Mouse (Mus musculus) left cerebral cortex, adult 2 months (tissue): Measurements from ENCODE around the gene Kras. TPM values are rescaled to one million over a fixed set of nuclear protein-coding genes. Genes with fewer than 3 reads are reported as not detected.

ENCODE experiments used
- DNase-seq, 2 experiments: peaks; one replicate each; pipeline ENCODE4 v3.0.0; 2021 to 2022; ENCODE audit warnings: low spot score in 2 of 2, mixed read lengths in 1 of 2; ENCODE audit errors: extremely low spot score in 1 of 2
- H3K27ac ChIP-seq: fragments of 200-600 bp; 2 replicates; pipeline ENCODE4 v1.8.1; 2022
- H3K4me3 ChIP-seq: fragments of 200-600 bp; 2 replicates; pipeline ENCODE4 v1.8.1; 2022
- CTCF ChIP-seq: fragments of 200-600 bp; IDR thresholded peaks from 2 replicates; pipeline ENCODE4 v1.8.1; 2022; ENCODE audit warnings: antibody characterized with exemption, mild to moderate bottlenecking, moderate library complexity
- intact Hi-C: fragments of 180-260 bp; cut with DNase I; formaldehyde crosslinking; loops from one replicate; pipeline ENCODE4 v1.15.1; 2025
- total RNA-seq, 2 experiments: library from RNA; stranded (reverse); gene quantifications; 2 replicates each; pipeline ENCODE4 v1.2.3; 2021

Gene Kras
- total RNA-seq, 2 experiments from 2014 or later = 78.4 to 79.8 TPM

DNA sequence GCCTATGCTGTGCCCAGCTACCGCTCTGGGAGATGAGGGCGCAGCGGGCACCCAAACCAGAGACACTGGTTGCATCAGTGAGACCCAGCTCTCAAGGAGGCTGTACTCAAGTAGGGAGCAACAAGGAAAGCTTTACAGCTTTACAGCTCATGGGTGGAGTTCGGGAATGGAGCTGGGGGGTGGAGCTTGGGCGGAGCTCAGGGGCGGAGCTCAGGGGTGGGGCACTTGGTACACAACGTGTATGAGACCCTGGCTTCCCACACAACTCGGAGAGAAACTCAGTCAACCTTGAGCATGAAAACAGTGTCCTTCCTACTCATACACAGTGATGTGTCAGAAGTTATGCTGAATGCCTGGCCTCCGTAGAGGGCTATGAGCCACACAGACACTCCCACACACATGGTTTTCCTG is 74.5 kb downstream of the Kras start:
- intact Hi-C loops = loop anchor here (5.0 kb wide), 1 partner anchor 167 kb away; no protein-coding TSS in a partner anchor
- H3K4me3 ChIP-seq = no peak overlapping the region
- TF ChIP-seq CTCF = no peak
- H3K27ac ChIP-seq = no peak overlapping the region
- no peak for DNase-seq

DNA sequence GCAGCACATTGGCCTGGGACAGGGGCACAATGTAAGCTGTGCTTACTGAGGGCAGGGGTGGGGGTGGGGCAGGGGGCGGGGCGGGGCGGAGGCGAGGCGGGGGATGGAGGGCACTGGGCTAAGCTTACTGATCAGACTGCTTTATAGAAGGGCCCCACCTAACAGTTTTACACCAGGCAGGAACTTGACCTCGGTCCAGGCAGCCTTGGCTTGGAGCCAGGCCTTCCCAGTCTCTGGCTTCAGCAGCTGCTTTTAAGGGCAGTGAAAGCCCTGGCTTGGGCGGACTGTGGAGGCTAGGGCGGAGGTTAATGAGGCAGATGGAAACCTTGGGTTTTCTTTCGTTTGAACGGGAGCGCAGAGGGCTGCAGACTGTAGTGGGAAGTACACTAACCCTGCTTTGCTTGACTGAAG is 76.3 kb downstream of the Kras start:
- Histone ChIP-seq H3K27ac (no peak overlapping the region), H3K4me3 (no peak overlapping the region)
- no peak for TF ChIP-seq CTCF
- intact Hi-C loops = no loop called here
- DNase-seq = peak in 1 of 2 experiments; percentile 31

DNA sequence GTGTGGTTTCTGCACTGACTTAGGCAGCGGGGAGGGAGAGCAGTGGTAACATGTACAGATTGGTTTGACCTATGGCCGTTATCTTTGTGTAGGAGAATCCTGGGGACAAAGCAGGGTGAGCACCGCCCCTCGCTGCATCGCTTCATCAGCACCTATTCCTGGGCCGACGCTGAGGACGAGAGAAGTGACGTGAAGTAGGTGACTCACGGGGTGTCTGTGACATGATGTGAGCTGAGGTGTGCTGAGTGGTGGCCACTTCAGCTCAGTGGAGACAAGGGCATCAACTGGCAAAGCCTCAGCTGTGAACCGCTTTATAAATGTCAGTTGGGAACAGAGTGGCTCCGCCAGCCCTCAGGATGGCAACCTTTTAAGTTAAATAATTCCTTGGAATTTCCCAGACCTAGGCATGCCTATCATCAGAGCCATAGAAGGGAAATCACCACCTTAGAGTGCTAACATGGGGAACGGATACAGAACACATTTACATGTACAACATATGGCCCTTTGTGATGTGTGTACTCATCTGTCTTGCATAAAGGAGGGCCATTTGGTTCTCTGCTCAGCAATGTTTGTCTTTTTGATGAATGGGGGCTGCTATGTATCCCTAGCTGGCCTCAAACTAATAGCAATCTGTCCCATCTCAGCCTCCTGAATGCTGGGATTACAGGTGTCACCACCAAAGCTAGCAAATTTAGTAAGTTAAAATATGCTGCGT is 78.0 kb downstream of the Kras start:
- no peak for TF ChIP-seq CTCF
- no peak overlapping the region for H3K4me3 ChIP-seq
- H3K27ac ChIP-seq = no peak overlapping the region
- DNase-seq = no peak
- intact Hi-C loops = no loop called here

Other genes with a start within 250 kb of the Kras start
- 10 to 100 TPM; 84.3 to 85.4 TPM for gene Bcat1, start 174.1 kb downstream of the Kras start, total RNA-seq
- 1 to 10 TPM; 2.4 to 2.5 TPM for gene Lrmp, start 134.6 kb downstream of the Kras start, total RNA-seq
- gene Casc1, start 39.2 kb downstream of the Kras start, total RNA-seq = 1 to 10 TPM; 1.3 to 1.9 TPM
- 10 to 100 TPM; 22.5 to 23.4 TPM for gene Etfrf1, start 39.1 kb downstream of the Kras start, total RNA-seq